Mouse (Mus musculus) bone marrow macrophage, adult 2 months (primary cell): ENCODE results near the gene Baiap2l1.

Experiments
- CTCF ChIP-seq: IDR thresholded peaks from 2 replicates; pipeline ENCODE4 v1.5.1; 2012; ENCODE audit warnings: low read depth, mild to moderate bottlenecking, low read length, moderate library complexity
- POLR2A ChIP-seq: IDR thresholded peaks from 2 replicates; pipeline ENCODE4 v1.6.1; 2012; ENCODE audit warnings: mild to moderate bottlenecking, low read depth, low read length, borderline replicate concordance

- no peak for TF ChIP-seq POLR2A
- TF ChIP-seq CTCF = no peak
Measured at GRCm38 (mm10) chr5:144260464-144260863, 97.4 kb downstream of the Baiap2l1 start.
